Comparison of ENCODE assay signal across 15 mouse cellular contexts in the genomic region with DNA sequence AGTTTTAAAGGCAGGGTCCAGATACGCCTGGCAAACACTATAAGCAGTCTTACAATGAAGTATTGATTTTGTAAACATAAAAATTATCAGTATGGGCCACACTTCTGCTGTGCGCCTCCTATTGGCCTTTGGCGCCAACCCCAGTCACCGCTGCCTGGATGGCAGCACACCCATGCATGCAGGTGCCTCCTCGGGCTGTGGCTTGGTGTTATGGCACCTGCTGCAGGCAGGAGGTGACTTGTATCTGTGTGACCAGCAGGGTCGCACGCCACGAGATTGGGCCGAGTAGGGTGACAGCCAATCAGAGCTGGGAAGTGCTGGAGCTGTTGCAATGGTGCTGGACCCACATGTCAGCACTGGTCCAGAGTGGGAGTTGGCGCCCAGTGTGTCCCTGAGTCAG.
"Had no signal": no experiment of that assay in that cellular context is flagged by ENCODE, and none has a peak within 500 bp of the region (broad histone marks: within the 10 kb centered on the region; RNA-seq: fewer than 3 reads in every experiment).

No protein-coding gene starts in this region.

- H3K27ac ChIP-seq: left cerebral cortex, adult 2 months; liver, embryonic 14.5 days; midbrain, embryonic 10.5 days; neural tube, embryonic 12.5 days had no signal

- H3K9me3 ChIP-seq: midbrain, embryonic 10.5 days; neural tube, embryonic 12.5 days had no signal

- H3K36me3 ChIP-seq: midbrain, embryonic 10.5 days; neural tube, embryonic 12.5 days had no signal

- H3K4me1 ChIP-seq: midbrain, embryonic 10.5 days; neural tube, embryonic 12.5 days had no signal

- H3K4me2 ChIP-seq: neural tube, embryonic 12.5 days had no signal

- H3K4me3 ChIP-seq: left cerebral cortex, adult 2 months; midbrain, embryonic 10.5 days; neural tube, embryonic 12.5 days had no signal

- H3K27me3 ChIP-seq: neural tube, embryonic 12.5 days had no signal

- DNase-seq: kidney, adult 2 months; kidney, postnatal 25 days; liver; lung, adult 18-20 months; lung, postnatal 14 days; midbrain, embryonic 14.5 days; retina, postnatal 1 day; right cerebral cortex, postnatal 4 days; spleen, adult 18-20 months; thymus, adult 2 months; thymus, postnatal 25 days had no signal

- H3K9ac ChIP-seq: liver, embryonic 14.5 days; neural tube, embryonic 12.5 days had no signal
